Mouse (Mus musculus) T-helper 1 cell (primary cell): Measurements from ENCODE around the gene Hdgfl3.
"Not testable (repeated sequence)": the region's sequence is repeated elsewhere in the genome, so short reads cannot be mapped to it uniquely, and the experiment has no call there.

Experiments
- in situ Hi-C: fragments of 300-600 bp; cut with MboI, MseI; formaldehyde crosslinking; loops from one replicate; pipeline ENCODE4 v1.15.1; 2025; ENCODE audit warnings: high pct_unique_total_duplicates

The Hdgfl3 gene

GRCm38 (mm10) chr7:81855694-81856093, 78.6 kb downstream of the Hdgfl3 start, which contains the start of gene Gm10160:
Gene Gm10160, minus strand, starts transcription at chr7:81855794.
- in situ Hi-C loops: no loop called here

DNA sequence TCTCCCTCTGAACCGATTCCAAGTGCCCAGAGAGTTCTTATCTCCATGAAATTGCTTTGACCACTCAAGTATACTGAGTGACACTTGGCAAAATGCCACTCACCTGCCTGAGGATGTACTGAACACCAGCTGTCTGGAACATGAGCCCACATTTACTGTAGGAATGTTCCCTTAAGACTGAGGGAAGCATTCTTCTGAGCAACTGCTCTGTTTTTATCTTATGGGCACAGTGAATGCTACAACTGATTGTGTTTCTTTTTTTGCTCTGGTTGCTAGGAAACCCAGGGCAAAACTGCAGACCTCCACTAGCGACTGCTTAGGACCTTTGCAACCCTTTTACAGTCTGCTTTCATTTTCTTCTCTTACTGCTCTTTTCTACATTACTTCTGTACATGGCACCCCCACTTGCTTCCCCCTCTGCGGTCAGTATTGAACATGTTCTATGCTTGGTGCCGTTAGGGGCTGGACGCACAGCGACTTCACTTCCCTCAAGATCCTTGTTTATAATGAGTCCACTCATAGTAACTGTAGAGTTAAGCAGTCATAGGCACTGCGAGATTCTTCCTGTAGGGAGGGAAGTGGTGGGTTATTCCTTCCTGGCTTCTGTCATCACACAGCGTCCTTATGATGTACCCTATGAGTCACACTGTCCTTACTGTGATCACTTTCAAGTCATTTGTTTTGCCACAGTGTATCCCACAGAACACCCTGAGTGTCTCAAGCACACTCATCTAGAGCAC, 79.5 kb downstream of the Hdgfl3 start:
- in situ Hi-C loops: no loop called here

GRCm38 (mm10) chr7:81851706-81852105, 82.6 kb downstream of the Hdgfl3 start:
- in situ Hi-C loops: no loop called here

DNA sequence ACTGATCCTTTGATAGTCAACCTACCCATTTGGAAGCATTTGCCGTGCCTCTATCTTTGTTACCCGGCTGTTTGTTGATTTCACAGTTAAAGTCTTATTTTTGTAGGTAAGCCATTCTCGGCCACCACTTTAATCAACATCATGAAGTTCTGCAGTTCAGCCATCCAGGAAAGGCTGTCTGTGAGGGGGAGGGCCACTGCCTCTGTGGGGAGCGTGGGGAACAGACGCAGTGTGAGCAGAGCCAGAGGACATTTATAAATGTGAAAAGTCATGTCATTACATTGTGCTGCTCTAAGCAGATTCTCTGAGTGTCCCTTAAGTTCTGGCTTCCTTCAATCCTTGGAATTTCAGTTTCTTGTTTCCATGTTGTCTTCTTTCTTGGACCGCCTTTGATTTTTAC, 84.1 kb downstream of the Hdgfl3 start:
- in situ Hi-C loops: no loop called here

- in situ Hi-C loops: no loop called here
These were observed 84.6 kb downstream of the Hdgfl3 start for GRCm38 (mm10) chr7:81849633-81850032.

- in situ Hi-C loops: no loop called here
These were observed 85.1 kb downstream of the Hdgfl3 start for GRCm38 (mm10) chr7:81849214-81849613.

GRCm38 (mm10) chr7:81847777-81848176, 86.5 kb downstream of the Hdgfl3 start:
- in situ Hi-C loops: no loop called here

DNA sequence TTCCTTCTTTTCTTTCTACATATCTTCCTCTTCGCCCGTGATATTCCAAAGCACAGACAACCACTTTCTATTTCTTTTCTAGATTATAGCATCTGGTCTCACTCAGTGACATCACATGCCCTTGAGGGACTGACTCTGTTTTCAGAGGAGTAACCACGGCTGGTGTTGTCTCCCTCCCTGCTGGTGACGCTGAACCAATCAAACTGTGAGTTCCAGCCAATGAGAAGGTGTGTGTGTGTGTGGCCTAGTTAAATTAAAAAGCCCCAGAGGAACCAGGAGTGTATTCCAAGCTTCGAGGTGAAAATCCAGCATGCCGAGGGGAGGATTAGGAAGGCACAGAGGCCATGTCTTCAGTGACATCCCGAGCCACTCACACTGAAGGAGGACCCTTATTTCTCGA, 87.3 kb downstream of the Hdgfl3 start:
- in situ Hi-C loops: no loop called here

- in situ Hi-C loops: no loop called here
These were observed 88.3 kb downstream of the Hdgfl3 start for GRCm38 (mm10) chr7:81846008-81846407.

- in situ Hi-C loops: no loop called here
These were observed 89.0 kb downstream of the Hdgfl3 start for GRCm38 (mm10) chr7:81845313-81845712.

DNA sequence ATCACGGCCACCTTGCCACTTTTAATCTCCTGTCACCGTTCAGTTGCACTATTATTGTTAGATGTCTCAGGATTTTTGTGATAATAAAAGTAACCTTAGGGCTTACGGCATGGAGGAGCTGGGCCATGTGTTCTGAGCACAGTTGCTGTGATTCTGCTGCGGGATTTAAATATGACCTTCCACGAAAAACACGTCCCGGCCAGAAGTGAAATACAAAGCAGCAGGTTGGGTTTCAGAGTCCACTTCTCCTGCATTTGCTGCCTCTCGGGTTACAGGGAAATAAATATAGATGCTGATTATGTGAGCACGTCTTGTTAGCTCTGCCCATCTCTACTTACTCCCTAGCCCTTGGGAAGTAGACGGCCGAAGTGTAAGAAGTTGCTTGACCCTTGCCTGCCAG, 89.5 kb downstream of the Hdgfl3 start:
- in situ Hi-C loops: no loop called here

DNA sequence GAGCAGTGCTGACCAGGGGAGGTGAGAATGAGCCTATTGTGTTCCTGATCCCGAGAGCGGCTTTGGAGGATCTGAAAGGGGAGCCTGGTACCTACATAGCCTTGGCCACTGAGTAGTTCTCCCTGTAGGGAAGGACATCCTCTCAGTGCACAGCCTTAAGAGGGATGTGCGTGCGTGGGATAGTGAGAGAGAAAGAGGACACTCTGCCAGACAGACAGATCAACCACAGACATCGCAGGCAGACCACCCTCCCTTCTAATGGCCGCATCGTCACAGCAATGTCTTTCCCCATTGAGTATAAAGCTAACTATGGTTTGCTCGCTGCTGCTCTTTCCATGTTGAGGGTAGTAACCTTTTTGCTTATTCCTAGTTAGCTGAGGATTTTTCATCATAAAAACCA, 90.4 kb downstream of the Hdgfl3 start:
- in situ Hi-C loops: no loop called here

DNA sequence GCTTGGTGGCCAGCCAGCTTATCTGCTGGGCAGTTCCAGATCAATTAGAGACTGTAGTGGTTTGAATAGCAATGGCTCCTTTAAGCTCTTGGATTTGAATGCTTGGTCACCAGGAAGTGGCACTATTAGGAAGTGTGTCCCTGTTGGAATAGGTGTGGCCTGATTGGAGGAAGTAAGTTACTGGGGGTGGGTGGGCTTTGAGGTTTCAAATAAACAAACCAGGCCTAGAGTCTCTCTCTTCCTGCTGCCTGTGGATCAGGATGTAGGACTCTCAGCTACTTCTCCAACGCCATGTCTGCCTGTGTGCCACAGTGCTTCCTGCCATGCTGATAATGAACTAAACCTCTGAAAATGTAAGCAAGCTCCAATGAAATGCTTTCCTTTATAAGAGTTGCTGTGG, 91.3 kb downstream of the Hdgfl3 start:
- in situ Hi-C loops: no loop called here

DNA sequence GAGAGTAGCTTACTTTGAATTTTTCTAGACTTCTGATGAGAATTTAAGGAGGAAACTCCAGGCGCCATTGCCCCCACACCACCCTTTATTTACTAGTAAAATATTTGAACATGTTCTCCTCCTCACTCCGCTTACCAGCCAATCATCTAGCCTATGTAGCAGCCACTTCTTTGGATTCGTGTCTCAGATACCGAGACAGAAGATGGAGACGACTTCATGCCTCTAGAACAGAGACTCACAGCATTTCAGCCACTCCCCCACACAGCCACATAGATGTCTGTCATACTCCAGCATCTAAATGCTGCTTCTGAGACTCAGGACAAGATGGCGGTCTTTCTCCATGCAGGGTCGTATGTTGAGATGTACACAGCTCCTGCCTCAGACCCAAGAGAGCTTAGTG, 92.1 kb downstream of the Hdgfl3 start:
- in situ Hi-C loops: no loop called here

- in situ Hi-C loops: no loop called here
These were observed 92.8 kb downstream of the Hdgfl3 start for GRCm38 (mm10) chr7:81841439-81841838.

DNA sequence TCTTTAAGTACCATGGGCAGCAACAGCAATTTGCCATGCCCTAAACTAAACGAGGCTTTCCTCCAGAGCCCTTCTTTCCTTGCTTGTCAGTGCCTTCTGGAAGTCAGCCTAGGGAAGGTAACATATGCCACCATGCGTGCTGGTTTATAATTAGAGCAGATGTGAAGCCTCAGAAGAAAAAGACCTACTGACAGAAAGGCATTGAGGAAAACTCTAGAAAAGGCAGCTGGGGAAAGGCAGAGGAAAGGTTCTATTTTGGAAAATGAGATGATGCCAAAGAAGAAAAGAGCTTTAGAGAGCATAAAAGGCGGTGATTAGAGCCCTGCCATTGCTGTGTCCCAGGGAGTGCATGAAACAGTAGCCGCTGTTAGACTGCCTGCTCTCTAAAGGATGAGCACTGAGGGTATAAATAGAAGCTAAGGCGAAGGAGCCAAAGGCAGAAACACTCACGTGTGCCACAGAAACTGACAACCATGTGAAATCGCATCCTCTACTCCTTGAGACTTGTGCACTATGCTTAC, 93.6 kb downstream of the Hdgfl3 start:
- in situ Hi-C loops: no loop called here

DNA sequence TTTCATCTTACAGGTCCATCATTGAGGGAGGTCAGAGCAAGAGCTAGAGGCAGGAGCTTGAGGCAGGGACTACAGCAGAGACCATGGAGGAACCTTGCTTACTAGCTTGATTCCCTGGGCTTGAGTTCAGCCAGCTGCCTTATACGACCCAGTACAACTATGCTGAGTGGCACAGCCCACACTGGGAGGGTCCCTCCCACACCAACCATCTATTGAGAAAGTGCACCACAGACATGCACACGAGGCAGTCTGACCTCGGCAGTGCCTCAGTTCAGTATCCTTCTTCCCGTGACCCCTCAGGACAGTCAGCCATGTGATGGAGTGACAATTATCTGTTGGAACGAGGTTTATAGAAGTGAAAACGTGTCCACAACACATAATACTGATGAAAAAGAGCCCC, 94.5 kb downstream of the Hdgfl3 start:
- in situ Hi-C loops: no loop called here

GRCm38 (mm10) chr7:81837771-81838170, 96.5 kb downstream of the Hdgfl3 start:
- in situ Hi-C loops: not testable (repeated sequence)

DNA sequence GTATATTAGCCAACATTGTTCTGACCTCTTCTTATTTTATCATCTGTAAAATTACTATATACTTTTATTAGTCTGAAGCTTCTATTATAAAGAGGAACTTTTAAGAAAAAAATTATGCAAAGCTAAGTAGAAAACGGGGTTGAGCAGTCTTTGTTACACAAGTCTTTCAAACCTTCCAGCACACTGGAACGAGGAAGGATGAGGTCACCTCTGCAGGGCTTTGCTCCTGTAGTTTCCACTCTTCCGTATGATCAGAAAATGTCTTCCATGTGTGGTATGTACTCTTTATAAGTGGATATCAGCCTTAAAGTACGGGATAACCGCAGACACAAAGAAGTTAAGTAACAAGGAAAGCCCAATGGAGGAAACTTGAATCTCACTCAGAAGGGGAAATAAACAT, 98.8 kb downstream of the Hdgfl3 start:
- in situ Hi-C loops: no loop called here

- in situ Hi-C loops: no loop called here
These were observed 99.4 kb downstream of the Hdgfl3 start for GRCm38 (mm10) chr7:81834847-81835246.
